In genomic region chr14:118235973-118236885, GRCm38 (mm10) we compare ENCODE assay signal across 7 mouse cellular contexts. TPM values are rescaled to one million over a fixed set of nuclear protein-coding genes. Genes with fewer than 3 reads are reported as not detected.
DNase-seq lines count a peak whose midpoint lies in the region; ATAC-seq and TF ChIP-seq lines count a peak whose summit lies in the region.

No protein-coding gene starts in this region.

- WGBS in forebrain, postnatal 0 days = 2% methylated on average over 73 of the region's 73 CpGs
- WGBS in intestine, embryonic 15.5 days = under 1% methylated on average over 73 of the region's 73 CpGs
- WGBS in stomach, postnatal 0 days = under 1% methylated on average over 71 of the region's 73 CpGs

- peak overlapping the region; percentile 48 for H3K9ac ChIP-seq in forebrain, postnatal 0 days
- peak overlapping the region; percentile 33; the same call in 1 of the 2 replicates for H3K9ac ChIP-seq in intestine, embryonic 15.5 days
- H3K9ac ChIP-seq in stomach, postnatal 0 days (ENCODE audit: low read length) = peak overlapping the region; percentile 69

- peaks cover 2% of the 10 kb centered on the region; the same call in 1 of the 2 replicates for H3K4me1 ChIP-seq in brown adipose tissue, adult 24 weeks (ENCODE audit: control insufficient read depth, insufficient read depth, insufficient read length, low read length)
- H3K4me1 ChIP-seq in forebrain, postnatal 0 days (ENCODE audit: insufficient read depth) = peaks cover 9% of the 10 kb centered on the region; the same call in 1 of the 2 replicates
- H3K4me1 ChIP-seq in intestine, embryonic 15.5 days (replicated peaks) = peaks cover 34% of the 10 kb centered on the region
- H3K4me1 ChIP-seq in stomach, postnatal 0 days (replicated peaks; ENCODE audit: control insufficient read depth, insufficient read depth) = no peaks in the 10 kb centered on the region; the same call in 1 of the 2 replicates

- no peak for TF ChIP-seq CTCF in forebrain, postnatal 0 days (IDR thresholded peaks at IDR 0.05; ENCODE audit: low read depth)
- TF ChIP-seq CTCF in stomach, postnatal 0 days (IDR thresholded peaks at IDR 0.05; ENCODE audit: low read depth) = no peak

- H3K9me3 ChIP-seq in forebrain, postnatal 0 days (ENCODE audit: low read length) = no peaks in the 10 kb centered on the region
- no peaks in the 10 kb centered on the region for H3K9me3 ChIP-seq in intestine, embryonic 15.5 days
- H3K9me3 ChIP-seq in stomach, postnatal 0 days (ENCODE audit: control insufficient read depth, low read length) = no peaks in the 10 kb centered on the region

- peak; percentile 53 for ATAC-seq in forebrain, postnatal 0 days
- ATAC-seq in intestine, embryonic 15.5 days = peak; percentile 85
- peak; percentile 88 for ATAC-seq in stomach, postnatal 0 days (ENCODE audit: low FRiP score, low TSS enrichment)

- no peak overlapping the region for H3K27ac ChIP-seq in brown adipose tissue, adult 24 weeks (replicated peaks; ENCODE audit: low read depth, low read length)
- H3K27ac ChIP-seq in forebrain, postnatal 0 days (ENCODE audit: low read depth, low read length) = peak overlapping the region; percentile 62
- no peak overlapping the region for H3K27ac ChIP-seq in intestine, embryonic 15.5 days
- peak overlapping the region; percentile 90 for H3K27ac ChIP-seq in stomach, postnatal 0 days (replicated peaks)

- peak overlapping the region; percentile 89 for H3K4me2 ChIP-seq in forebrain, postnatal 0 days (ENCODE audit: low read depth)
- H3K4me2 ChIP-seq in intestine, embryonic 15.5 days (replicated peaks) = peak overlapping the region; percentile 95
- H3K4me2 ChIP-seq in stomach, postnatal 0 days (replicated peaks; ENCODE audit: low read depth) = peak overlapping the region; percentile 67

- no peaks in the 10 kb centered on the region for H3K36me3 ChIP-seq in forebrain, postnatal 0 days (ENCODE audit: insufficient read depth)
- H3K36me3 ChIP-seq in intestine, embryonic 15.5 days = no peaks in the 10 kb centered on the region
- H3K36me3 ChIP-seq in stomach, postnatal 0 days (ENCODE audit: control insufficient read depth, insufficient read depth, low read length) = no peaks in the 10 kb centered on the region

- H3K4me3 ChIP-seq in brown adipose tissue, adult 24 weeks (ENCODE audit: insufficient read depth, low read depth, low read length) = peak overlapping the region; percentile 55
- peak overlapping the region; percentile 48 for H3K4me3 ChIP-seq in forebrain, postnatal 0 days (ENCODE audit: low read depth, low read length)
- peak overlapping the region; percentile 51 for H3K4me3 ChIP-seq in intestine, embryonic 15.5 days (replicated peaks)
- peak overlapping the region; percentile 62 for H3K4me3 ChIP-seq in stomach, postnatal 0 days (ENCODE audit: low read depth, low read length)

- DNase-seq in right cerebral cortex, postnatal 10 days (ENCODE audit: low spot score in 2 of 2) = peak; percentile 54 to 66
- no peak for DNase-seq in right cerebral cortex, postnatal 36 days (ENCODE audit: low spot score in 2 of 2)
- peak; percentile 49 for DNase-seq in forebrain, postnatal 0 days
- peak; percentile 21 for DNase-seq in lung, postnatal 10 days
- DNase-seq in stomach, postnatal 0 days (ENCODE audit: low spot score) = peak; percentile 87

- TF ChIP-seq EP300 in stomach, postnatal 0 days (optimal IDR thresholded peaks at IDR 0.05) = no peak

- H3K27me3 ChIP-seq in forebrain, postnatal 0 days (ENCODE audit: insufficient read depth, low read length) = peaks cover 13% of the 10 kb centered on the region; the same call in 1 of the 2 replicates
- peaks cover 75% of the 10 kb centered on the region for H3K27me3 ChIP-seq in intestine, embryonic 15.5 days (replicated peaks)
- no peaks in the 10 kb centered on the region; the same call in 1 of the 2 replicates for H3K27me3 ChIP-seq in stomach, postnatal 0 days (ENCODE audit: control insufficient read depth, insufficient read depth, low read length)

RNA-seq across cellular contexts. Expression of gene Sox21, which starts 0.6 kb away (rescaled TPM):
- polyA plus RNA-seq in brown adipose tissue, adult 24 weeks (2012; ENCODE audit: insufficient read depth, insufficient read length, missing spikeins) = not detected in 2 replicates
- 9.3 and 14.2 TPM in 2 replicates for total RNA-seq in forebrain, postnatal 0 days (2014; rRNA removed)
- 3.3 and 4.3 TPM in 2 replicates for polyA plus RNA-seq in forebrain, postnatal 0 days (2015; fragmentation: Nextera tagmentation; extraction: Ambion mirVana)
- polyA plus RNA-seq in intestine, embryonic 15.5 days (2015; fragmentation: Nextera tagmentation; extraction: Ambion mirVana) = 0.09 and 0.14 TPM in 2 replicates
- polyA plus RNA-seq in stomach, postnatal 0 days (2015; fragmentation: Nextera tagmentation; extraction: Ambion mirVana) = 6.8 and 7.9 TPM in 2 replicates

RNA-seq across cellular contexts. Expression of gene Gm9376, which starts 30.5 kb away (rescaled TPM):
- not detected in 2 replicates for polyA plus RNA-seq in brown adipose tissue, adult 24 weeks (2012; ENCODE audit: insufficient read depth, insufficient read length, missing spikeins)
- total RNA-seq in forebrain, postnatal 0 days (2014; rRNA removed) = not detected in 2 replicates
- not detected in 2 replicates for polyA plus RNA-seq in forebrain, postnatal 0 days (2015; fragmentation: Nextera tagmentation; extraction: Ambion mirVana)
- polyA plus RNA-seq in intestine, embryonic 15.5 days (2015; fragmentation: Nextera tagmentation; extraction: Ambion mirVana) = not detected in 2 replicates
- polyA plus RNA-seq in stomach, postnatal 0 days (2015; fragmentation: Nextera tagmentation; extraction: Ambion mirVana) = not detected in 2 replicates

Comparison
In these comparisons a context has a peak if more than half of its experiments do, and no peak if none do; other contexts are left out.
1. DNase-seq: peak in right cerebral cortex, postnatal 10 days (2 of 2), forebrain, postnatal 0 days (single experiment), lung, postnatal 10 days (single experiment) and stomach, postnatal 0 days (single experiment); none in right cerebral cortex, postnatal 36 days (0 of 2).
2. H3K27ac ChIP-seq: peak in forebrain, postnatal 0 days (single experiment) and stomach, postnatal 0 days (single experiment); none in brown adipose tissue, adult 24 weeks (single experiment) and intestine, embryonic 15.5 days (single experiment).
3. Peak in every context shown above with its lines, with median percentiles within 50 percentile points of each other: H3K4me3 ChIP-seq, ATAC-seq, H3K4me2 ChIP-seq and H3K9ac ChIP-seq.